Mouse (Mus musculus): ENCODE data around the gene Gpr18.

DNA sequence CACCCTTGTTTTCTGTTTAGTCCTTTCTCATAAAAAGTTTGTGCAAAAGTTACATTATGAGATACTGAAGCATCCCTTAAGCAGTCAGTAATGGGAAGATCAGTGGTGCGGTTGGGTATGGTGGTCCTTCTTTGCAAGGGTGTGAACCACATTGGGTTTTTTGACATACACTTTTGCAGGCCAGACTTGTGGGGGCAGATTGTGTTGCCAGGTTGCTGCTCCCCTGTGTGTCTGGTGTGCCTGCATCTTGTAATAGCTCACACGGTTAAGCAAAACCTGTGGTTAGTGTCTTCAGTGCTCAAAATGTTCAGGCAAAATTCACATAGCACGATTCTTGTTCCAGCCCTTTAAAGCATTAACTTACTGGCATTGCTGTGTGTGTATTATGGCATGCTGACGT, 20.3 kb downstream of the Gpr18 start:
- TF ChIP-seq CTCF (IDR thresholded peaks at IDR 0.05; ENCODE audit: extremely low read depth, insufficient read depth, insufficient read length, insufficient replicate concordance) = no peak
- TF ChIP-seq POLR2A (IDR thresholded peaks at IDR 0.05; ENCODE audit: low read depth, low read length) = no peak
